Mouse (Mus musculus): ENCODE measurements around the gene Phlda3.

DNA sequence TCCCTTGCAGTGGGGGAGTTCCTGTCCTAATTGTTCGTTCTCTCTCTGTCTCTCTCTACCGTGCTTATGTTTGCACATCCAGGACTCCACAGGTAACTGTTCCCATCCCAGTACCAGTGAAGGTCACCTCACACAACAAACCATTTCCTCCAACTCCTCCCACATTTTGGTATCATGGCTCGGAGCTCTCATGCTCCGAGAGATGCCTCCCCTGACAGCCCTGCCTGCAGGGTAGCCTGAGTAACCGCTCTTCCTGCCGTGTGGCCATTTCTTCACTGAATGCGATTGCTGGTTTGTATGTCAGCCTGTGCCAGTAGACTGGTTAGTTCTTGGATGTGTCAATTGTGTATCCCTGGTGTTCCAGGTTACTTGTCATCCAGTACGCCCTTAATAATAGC lies 5.7 kb downstream of the Phlda3 start:
- TF ChIP-seq POLR2A (IDR thresholded peaks at IDR 0.05; ENCODE audit: borderline replicate concordance, control insufficient read depth, low read depth, low read length), result no peak
- no peak for TF ChIP-seq CTCF (IDR thresholded peaks at IDR 0.05; ENCODE audit: control insufficient read depth, insufficient read depth, low read length)
